Mouse (Mus musculus) G1E (cell line): ENCODE results near the gene Actl7a.

Experiments used
- CTCF ChIP-seq: IDR thresholded peaks from 2 replicates; pipeline ENCODE4 v1.5.1; 2012; ENCODE audit warnings: low read depth, low read length, inconsistent platforms, mixed read lengths
- GATA1 ChIP-seq: IDR thresholded peaks from 2 replicates; pipeline ENCODE4 v1.6.1; 2012; ENCODE audit warnings: borderline replicate concordance, low read length, inconsistent platforms, mixed read lengths
- POLR2AphosphoS5 ChIP-seq: IDR thresholded peaks from 2 replicates; pipeline ENCODE4 v1.6.1; 2012; ENCODE audit warnings: low read depth, low read length, inconsistent platforms; ENCODE audit not compliant: insufficient replicate concordance

GRCm38 (mm10) chr4:56767861-56768284 lies 24.7 kb downstream of the Actl7a start:
- no peak for TF ChIP-seq POLR2AphosphoS5
- no peak for TF ChIP-seq CTCF
- no peak for TF ChIP-seq GATA1
